Mouse (Mus musculus) layer of hippocampus, adult 11-12 months (tissue): ENCODE data around the gene C1qtnf9.

Experiments
- DNase-seq: peaks from one replicate; pipeline ENCODE4 v3.0.0; 2022; ENCODE audit warnings: low spot score

C1qtnf9 gene

DNA sequence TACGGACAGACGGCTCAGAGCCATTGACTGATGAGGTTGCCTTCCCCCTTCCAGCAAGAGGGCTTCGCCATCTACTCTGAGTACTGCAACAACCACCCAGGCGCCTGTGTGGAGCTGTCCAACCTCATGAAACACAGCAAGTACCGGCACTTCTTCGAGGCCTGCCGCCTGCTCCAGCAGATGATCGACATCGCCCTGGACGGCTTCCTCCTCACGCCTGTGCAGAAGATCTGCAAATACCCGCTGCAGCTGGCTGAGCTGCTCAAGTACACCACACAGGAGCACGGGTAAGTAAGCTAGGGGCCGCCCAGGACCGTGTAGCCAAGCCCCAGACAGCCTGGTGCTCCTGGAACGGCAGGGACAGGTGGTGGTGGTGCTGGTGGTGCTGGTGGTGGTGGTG lies 16.4 kb upstream of the C1qtnf9 start:
- no peak for DNase-seq

DNA sequence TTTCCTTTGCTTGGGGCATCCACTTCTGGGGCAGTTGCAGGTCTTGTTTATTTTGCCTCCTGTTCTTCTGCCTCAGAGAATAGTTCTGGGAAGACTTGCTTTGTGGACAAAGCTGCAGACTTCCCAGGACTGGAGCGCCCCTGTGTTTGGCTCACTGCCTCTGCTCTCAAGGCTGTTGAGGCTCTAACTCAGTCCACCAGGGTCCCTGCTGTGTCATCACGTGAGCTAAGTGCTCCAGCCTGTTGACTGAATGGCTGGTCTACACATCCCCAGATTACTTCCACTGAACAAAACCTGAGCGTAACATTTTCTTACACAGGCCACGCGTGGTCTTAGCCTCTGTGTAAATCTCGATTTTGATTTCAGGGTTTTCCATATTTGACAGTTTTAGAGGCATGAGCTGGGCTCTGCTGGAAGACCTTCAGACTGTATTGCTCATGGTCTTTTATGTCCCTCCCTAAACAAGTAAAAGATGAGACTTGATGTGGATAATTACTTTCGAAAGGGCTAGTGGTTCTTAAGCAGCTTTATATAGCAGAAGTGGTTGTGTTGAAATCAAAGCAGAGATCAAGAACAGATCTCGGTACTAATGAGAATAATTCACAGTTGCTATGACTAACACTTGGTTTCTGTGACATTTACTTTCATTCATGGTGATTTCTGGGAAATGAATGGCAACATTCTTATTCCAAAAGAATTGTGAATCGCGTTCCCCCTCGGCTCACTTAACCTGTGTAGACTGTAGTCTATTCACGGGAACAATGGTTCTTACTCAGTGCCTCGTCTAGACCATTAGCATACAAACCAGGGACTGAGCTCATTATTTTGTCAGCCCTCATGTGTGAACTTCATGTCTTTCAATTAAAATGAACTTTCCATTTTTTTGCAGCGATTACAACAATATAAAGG lies 14.8 kb upstream of the C1qtnf9 start:
- DNase-seq: no peak

DNA sequence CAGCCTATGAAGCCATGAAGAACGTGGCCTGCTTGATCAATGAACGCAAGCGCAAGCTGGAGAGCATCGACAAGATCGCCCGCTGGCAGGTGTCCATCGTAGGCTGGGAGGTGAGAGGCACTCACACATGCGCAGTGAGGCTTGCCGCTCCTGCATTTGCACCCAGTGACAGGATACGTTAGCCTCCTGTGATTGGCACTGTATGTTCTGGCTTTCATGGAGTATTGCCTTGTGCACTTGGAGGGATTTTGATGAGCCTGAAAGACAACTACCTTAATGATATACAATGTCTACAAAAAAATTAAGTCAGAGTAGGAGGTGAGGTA lies 14.2 kb upstream of the C1qtnf9 start:
- DNase-seq: no peak

DNA sequence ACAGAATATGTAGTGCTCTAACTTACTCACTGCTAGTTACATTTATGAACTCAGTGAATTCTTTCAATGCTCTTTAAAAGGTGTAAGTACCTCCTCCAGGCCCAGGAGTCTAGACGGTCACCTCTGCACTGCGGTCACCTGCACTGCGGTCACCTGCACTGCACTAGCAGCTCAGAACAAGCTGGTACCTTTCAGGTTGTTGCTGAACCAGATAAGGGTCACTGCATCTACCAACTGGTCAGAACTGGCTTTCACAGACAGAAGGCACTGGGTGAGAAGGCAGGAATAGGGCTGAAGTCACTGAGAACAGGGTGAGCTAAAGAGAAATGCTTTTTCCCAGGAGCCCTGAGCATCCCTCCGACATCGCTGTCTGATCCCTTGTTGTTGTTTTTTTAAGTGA lies 13.3 kb upstream of the C1qtnf9 start:
- no peak for DNase-seq

DNA sequence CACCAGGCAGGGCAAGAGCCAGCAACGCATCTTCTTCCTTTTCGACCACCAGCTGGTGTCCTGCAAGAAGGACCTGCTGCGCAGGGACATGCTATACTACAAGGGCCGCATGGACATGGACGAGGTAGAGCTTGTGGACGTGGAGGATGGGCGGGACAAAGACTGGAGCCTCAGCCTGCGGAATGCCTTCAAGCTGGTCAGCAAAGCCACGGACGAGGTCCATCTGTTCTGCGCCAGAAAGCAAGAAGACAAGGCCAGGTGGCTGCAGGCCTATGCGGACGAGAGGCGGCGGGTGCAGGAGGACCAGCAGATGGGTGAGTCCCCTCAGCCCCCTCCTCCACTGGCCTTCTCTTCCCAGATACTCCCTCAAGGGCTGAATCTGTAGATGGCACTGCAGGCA lies 11.7 kb upstream of the C1qtnf9 start:
- no peak for DNase-seq

DNA sequence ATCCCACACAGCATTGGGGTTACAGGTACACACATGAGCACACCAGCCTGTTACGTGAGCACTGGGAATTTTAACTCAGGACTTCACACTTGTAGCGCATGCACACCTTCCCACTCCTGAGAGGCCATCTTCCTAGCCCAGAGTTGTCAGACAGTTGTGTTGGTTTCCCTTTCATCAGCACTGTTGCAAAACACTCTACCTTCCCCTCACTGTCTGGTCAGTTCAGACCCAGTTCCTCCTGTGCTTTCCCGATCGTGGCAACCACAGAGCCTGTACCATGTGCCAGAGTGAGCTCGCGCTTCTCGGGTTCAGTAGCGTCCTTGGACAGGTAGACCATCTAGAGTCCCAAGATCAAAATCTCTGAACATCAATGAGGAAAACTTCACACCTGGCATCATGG lies 10.7 kb upstream of the C1qtnf9 start:
- peak; percentile 37 for DNase-seq

DNA sequence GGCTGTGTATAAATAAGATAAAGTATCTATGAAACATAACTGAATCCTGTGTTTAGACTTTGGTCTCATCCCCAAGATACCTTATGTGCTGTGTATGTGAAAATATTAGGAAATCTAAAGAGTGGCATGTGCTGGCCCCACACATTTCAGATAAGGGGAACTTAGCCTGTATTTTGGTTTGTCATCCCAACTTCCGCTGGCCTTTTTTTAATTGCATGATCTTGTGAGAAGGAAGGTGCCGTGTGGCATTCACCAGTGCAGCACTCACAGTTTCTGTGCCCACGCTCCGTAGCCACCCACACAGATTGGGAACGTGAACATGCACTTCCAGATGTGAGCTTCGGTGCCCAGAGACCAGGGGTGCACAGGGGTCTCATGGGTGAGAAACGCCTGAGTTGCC lies 10.2 kb upstream of the C1qtnf9 start:
- no peak for DNase-seq

DNA sequence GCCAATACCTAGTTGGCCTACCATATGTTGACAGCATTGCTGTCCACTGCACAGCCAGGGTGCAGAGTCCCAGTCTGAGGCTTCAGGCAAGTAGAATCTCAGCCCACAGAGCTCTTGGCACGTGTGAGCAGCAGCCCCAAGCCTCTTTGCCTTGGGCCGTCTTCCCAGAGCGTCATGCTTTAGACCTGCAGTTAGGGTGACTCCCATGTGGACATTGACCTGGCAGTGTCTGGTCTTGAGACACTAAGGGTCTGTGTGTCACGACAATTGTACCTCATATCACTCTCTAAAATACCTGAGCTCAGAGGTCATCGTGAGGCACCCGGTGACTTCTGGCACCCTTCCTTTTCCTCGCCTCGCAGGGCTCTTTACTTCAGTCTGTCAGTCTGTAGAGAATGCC lies 8.8 kb upstream of the C1qtnf9 start:
- no peak for DNase-seq

DNA sequence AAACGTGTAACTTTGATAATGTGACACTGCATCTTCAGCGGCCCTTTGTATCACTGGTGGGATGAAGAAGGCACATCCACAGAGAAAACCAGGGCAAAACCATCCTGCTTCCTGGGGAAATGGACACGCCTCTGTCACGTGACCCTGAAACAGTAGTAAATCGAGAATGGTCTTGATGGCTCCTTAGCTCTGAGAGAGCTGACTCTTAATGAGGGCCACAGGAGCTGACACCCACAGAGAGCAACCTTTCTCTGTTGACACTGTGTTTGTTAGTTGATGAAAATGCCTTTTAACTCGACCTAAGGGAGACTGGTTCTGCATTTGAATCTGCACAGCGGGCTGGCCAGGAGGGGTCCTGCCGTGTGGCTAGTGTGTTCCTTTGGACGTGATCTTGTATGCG lies 6.1 kb upstream of the C1qtnf9 start:
- DNase-seq: no peak

DNA sequence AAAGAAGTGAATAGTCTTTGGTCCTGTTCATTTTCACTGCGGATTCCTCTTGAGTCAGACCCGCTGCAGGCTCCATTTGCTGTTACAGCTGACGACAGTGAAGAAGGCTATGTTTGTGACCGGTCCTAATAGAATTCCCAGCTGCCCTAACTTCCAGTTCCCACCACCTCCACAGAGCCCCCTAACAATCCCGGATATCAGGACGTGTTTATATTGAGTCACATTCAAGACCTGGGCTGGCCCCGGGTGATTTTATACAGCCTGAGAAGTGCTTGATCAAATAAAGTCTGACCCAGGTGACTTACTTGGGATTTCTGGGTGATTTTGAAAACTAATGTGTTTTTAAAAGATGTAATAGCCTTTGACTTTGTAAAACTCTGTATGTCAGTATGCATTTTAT lies 5.2 kb upstream of the C1qtnf9 start:
- no peak for DNase-seq

DNA sequence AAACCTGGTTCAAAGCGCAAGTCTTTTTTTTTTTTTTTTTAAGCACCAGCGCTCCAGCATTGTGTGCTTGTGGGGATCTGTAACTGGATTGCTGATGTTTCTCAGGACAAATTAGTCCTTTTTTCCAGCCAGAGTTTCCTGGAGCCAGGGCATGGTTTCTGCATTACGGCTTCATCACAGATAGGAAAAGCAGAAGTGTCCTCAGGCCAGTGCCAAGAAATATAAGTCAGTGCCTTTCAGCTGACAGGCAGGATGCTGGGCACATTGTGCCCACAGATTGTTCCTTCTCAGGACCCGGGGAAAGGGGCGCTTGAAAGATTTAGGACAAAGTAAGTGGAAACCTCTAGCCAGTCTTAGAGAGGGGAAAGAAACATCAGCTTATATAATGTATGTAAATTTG lies 4.2 kb upstream of the C1qtnf9 start:
- no peak for DNase-seq

DNA sequence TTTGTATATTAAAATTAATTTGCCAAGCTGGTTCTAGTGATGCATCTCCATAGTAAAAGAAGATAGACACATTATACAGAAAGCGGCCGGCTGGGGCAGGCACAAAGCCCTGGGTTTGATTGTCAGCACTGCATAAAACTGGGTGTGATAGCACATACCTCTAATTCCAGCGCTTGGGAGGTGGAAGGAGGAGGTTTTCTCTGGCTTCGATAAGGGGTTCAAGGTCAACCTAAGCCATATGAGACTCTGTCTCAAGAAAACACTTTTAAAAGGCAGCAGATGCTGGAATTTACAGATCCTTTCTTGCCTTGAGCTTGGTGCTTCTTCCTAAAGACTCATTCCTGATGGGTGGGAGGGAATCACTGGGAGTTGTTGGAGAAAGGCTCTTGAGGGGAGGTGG lies 3.4 kb upstream of the C1qtnf9 start:
- no peak for DNase-seq

DNA sequence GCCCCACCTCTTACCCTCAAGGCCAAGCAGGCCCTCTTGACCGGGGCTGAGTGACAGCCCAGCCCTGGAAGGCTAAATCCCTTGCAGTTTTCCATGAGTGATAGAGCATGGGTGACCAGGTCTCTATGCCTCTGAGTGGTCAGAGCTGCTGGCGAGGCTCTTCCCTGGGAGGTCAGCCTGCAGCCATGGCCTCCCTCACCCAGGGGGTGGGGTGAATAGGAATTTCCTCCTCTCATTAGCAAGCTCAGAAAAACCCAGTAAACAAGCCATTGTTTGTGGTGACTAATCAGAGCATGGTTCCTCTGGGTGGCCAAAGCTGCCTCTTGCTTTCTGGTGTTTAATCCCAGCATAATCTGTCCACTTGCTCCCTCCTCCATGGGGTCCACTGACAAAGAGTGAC lies 2.9 kb upstream of the C1qtnf9 start:
- no peak for DNase-seq

DNA sequence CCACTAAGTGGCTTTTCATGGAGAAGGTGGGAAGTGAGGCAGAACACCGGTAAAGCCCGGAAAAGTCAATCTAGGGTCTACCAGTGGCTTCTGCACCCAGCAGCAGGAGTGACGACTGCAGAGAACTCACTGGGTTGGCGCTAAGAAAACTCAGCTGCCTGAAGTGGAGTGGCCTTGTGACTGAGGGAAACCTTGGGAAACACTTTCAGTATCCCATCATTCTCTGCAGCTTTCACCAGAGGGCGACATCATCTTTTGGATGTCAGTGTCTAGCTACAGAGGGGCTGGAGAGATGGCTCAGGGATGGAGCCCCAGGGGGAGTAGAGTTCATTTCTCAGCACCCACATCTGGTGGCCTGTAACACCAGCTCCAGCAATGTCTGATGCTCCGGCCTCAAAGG lies 1.4 kb downstream of the C1qtnf9 start:
- no peak for DNase-seq

DNA sequence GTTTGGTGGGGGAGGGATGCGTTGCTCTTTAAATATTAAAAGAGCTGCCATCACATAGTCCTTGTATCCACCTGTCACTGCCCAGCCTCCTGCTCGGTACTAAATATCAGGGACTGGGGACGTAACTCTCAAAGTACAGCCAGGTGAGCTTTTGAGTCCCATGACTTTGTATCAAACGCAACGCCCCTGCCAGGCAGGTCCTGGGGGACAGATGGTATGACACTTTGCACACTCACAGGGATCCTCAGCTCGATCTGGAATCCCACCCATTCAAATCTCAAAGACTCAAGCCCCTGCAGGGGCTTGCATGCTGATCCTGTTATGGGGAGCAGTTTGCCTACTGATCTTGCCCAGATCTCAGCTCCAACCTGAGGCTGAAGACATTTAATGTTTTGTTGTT lies 2.7 kb downstream of the C1qtnf9 start:
- DNase-seq: no peak

DNA sequence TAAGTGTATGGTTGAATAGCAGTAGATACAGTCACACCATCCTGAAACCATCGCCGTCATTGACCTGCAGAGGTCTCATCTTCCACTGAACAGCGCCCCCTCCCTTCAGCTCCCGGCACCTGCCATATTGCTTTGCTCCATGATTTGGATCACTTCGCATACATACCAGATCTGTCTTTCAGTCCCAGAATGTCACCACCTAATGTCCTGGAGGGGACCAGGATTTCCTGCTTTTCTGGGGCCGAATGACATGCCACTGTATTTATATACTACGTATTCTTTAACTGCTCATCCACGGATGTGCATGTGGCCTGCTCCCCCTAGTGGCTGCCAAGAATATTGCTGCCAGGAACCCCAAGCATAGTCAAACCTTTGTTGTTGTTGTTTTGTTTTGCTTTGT lies 3.1 kb downstream of the C1qtnf9 start:
- DNase-seq: peak; percentile 78

DNA sequence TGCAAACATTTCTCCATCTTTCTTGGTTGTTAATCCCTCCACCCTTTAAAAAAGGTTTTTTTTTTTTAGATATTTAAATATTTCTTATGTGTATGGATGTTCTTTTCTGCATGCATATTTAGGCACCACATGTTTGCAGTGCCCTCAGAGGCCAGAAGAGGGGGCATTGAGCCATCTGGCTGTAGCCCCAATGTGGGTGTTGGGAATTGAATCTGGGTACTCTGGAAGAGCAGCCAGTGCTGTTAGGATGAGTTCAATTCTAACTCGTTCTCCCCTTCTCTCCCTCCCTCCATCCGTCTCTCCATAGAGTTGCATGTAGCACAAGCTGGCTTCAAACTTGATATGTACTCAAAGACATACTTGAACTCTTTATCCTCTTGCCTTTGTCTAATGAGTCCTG lies 5.5 kb downstream of the C1qtnf9 start:
- DNase-seq: no peak

DNA sequence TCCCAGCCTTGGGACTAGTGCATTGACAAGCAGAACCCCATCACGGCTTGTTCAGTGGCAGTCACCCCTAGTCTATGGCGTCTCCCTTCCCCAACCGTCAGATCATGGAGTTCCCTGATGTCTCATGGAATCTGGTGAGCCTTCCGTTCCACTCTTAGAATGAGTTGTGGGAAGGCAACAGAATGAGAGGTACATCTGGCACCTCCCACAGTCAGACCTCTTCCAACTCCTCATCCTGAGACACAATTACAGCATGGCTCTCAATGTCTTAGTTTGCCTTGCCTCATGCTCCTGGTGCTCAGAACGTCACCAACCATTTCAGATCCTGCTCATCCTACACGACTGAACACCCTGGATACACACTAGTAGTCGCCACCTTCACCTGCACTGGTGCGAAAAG lies 8.6 kb downstream of the C1qtnf9 start:
- DNase-seq: no peak

DNA sequence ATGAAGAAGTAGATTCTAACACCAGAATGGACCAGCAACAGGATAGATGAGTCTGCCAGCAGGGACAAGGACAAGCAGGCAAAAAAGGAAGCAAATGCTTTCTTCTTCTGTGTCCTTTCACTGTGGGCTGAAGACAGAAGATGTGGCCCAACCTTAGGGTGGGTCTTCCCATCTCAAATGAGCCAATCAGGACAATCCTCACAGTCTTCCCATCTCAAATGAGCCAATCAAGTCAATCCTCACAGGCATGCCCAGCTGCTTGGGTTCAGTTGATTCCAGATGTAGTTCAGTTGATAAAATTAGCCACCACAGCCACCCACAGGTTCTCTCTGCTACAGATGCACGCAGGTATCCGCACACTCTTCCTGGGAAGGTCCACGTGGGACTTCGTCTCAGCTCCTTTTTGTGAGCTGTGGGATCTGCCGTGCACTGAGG lies 9.6 kb downstream of the C1qtnf9 start:
- DNase-seq: no peak

DNA sequence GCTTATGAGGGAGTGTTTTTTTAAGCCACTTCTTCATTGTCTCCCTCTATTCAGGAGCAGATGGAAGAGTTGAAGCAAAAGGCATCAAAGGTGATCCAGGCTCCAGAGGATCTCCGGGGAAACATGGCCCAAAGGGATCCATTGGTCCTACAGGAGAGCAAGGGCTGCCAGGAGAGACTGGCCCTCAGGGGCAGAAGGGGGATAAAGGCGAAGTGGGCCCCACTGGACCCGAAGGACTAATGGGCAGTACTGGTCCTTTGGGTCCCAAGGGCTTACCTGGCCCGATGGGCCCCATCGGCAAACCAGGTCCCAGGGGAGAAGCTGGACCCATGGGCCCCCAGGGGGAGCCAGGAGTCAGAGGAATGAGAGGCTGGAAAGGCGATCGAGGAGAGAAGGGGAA lies 11.3 kb downstream of the C1qtnf9 start:
- no peak for DNase-seq

DNA sequence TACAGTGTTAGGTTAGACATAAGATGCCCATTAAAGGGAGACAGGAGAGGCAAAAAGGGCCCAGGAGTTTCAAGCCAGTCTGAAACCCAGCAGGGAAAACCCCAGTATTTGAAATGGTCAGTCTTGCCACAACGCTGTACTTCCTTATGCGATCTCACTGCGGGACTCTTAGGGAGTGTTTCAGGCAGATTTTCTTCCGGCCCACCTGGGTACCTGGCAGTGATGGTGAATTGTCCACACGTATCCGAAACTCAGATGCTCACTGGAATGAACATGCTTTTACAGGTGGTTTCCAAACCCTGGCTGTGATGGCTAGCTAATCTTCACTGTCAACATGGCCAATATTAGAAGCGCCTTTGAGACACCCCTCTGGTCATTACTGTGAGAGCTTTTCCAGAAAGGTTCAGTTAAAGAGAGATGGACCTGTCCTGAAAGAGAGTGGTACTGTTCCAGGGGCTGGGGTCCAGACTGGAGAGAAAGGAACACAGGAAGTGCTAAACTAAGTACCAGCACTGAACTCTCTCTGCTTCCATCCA lies 14.3 kb downstream of the C1qtnf9 start:
- no peak for DNase-seq

DNA sequence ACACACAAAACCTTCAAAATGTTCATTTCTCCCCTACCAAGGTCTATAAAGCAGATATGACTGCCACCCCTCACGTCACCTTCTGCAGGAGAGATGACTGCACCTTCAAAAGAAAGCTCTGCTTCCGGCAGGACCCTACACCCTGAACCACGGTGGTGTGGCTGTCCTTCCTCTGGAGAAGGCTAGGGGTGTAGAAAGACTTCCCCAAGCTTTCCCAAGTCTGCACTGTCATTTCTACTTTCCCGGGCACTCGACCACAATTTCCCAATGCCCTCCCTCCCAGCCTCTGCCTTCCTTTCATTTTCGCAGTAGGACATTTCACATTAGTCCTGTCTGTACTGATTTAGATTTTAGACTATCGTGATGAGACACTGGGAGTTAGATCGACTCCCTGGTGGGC lies 15.3 kb downstream of the C1qtnf9 start:
- DNase-seq: no peak

DNA sequence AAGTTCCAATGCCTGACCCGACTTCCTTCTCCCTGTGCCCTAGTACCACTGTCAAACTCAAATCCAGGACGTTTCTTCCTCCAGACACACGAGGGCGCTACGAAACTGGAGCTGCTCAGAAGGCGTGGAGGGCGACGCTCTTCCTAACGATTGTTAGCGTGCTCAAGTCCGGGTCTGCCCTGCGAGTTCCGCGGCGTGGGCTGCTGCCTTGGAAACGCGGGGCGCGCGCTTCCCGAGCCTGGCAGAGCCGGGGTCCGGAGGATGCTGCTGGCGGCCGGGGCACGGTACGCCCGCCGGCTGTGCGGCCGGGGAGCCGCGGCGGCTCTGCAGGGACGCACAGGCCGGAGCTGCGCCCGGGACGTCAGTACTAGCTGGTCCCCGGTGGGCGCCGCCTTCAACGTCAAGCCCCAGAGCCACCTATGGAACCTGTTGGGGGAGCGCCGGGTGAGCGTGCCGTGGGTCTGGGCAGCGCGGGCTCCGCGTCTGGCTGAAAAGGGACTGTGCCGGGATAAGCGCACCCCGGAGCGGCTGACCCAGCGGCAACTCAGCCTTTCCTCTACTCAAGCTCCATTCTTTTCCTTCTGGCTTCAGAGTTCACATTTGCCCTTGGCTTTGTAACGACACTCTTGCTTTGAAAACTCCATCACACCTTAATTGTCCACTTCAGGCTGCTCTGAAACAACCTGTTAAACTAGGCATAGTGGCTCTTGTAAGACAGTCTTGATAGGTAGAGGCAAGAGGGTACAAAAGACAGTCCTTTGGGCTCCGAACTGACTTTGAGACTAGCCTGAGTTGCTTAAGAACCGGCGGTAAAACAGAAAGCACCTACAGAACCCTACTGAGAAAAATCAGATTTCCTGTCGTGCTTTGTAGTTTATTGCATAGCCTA lies 16.7 kb downstream of the C1qtnf9 start, which contains the start of gene Mipep:
TSS of gene Mipep (plus strand) at position 147 of the 889 bp plus-strand sequence.
- DNase-seq: peak; percentile 84
